Mouse (Mus musculus) gastrocnemius, adult 2 months (tissue): ENCODE results near the gene Tab2. TPM values are rescaled to one million over a fixed set of nuclear protein-coding genes. Genes with fewer than 3 reads are reported as not detected.

Experiments
- DNase-seq: peaks from one replicate; pipeline ENCODE4 v3.0.0; 2022
- H3K27ac ChIP-seq: fragments of 200-600 bp; 2 replicates; pipeline ENCODE4 v1.8.1; 2022; ENCODE audit warnings: mild to moderate bottlenecking
- H3K4me3 ChIP-seq: fragments of 200-600 bp; 2 replicates; pipeline ENCODE4 v1.8.1; 2022; ENCODE audit warnings: mild to moderate bottlenecking, moderate library complexity
- CTCF ChIP-seq: fragments of 200-600 bp; IDR thresholded peaks from 2 replicates; pipeline ENCODE4 v1.8.1; 2022; ENCODE audit warnings: antibody characterized with exemption, mild to moderate bottlenecking, moderate library complexity
- intact Hi-C: fragments of 180-260 bp; cut with DNase I; formaldehyde crosslinking; loops from one replicate; pipeline ENCODE4 v1.15.1; 2025
- total RNA-seq, 2 experiments: library from RNA; stranded (reverse); gene quantifications; 2 replicates each; pipeline ENCODE4 v1.2.3; 2021

Gene Tab2
- total RNA-seq, 2 experiments from 2014 or later = 96.2 to 100 TPM

- Histone ChIP-seq H3K27ac (no peak overlapping the region), H3K4me3 (no peak overlapping the region)
- no peak for TF ChIP-seq CTCF
- intact Hi-C loops = no loop called here
- DNase-seq = no peak
Observed at GRCm38 (mm10) chr10:7874194-7874593, 81.8 kb downstream of the Tab2 start.

GRCm38 (mm10) chr10:7871381-7872020 lies 84.5 kb downstream of the Tab2 start:
- no peak for TF ChIP-seq CTCF
- Histone ChIP-seq H3K27ac (no peak overlapping the region), H3K4me3 (no peak overlapping the region)
- intact Hi-C loops = no loop called here
- DNase-seq = no peak

- peak; percentile 61 for DNase-seq
- peak overlapping the region; percentile 30; the same call in 1 of the 2 replicates for H3K4me3 ChIP-seq
- no peak overlapping the region for H3K27ac ChIP-seq
- TF ChIP-seq CTCF = peak; percentile 58
- intact Hi-C loops = no loop called here
Observed at GRCm38 (mm10) chr10:7870571-7871315, 85.3 kb downstream of the Tab2 start.

GRCm38 (mm10) chr10:7869746-7870145 lies 86.3 kb downstream of the Tab2 start:
- TF ChIP-seq CTCF = no peak
- DNase-seq = no peak
- intact Hi-C loops = no loop called here
- H3K4me3 ChIP-seq = no peak overlapping the region
- H3K27ac ChIP-seq = no peak overlapping the region

- Histone ChIP-seq H3K27ac (no peak overlapping the region), H3K4me3 (peak overlapping the region; percentile 67)
- intact Hi-C loops = no loop called here
- DNase-seq = no peak
- no peak for TF ChIP-seq CTCF
Observed at GRCm38 (mm10) chr10:7867666-7868030, 88.4 kb downstream of the Tab2 start.

GRCm38 (mm10) chr10:7866762-7867665 lies 89.0 kb downstream of the Tab2 start:
- Histone ChIP-seq H3K4me3 (peak overlapping the region; percentile 67), H3K27ac (no peak overlapping the region)
- intact Hi-C loops = no loop called here
- TF ChIP-seq CTCF = peak; percentile 41
- DNase-seq = peak; percentile 70

GRCm38 (mm10) chr10:7864806-7865205 lies 91.2 kb downstream of the Tab2 start:
- no peak for DNase-seq
- Histone ChIP-seq H3K27ac (no peak overlapping the region), H3K4me3 (no peak overlapping the region)
- TF ChIP-seq CTCF = no peak
- intact Hi-C loops = no loop called here

- Histone ChIP-seq H3K4me3 (no peak overlapping the region), H3K27ac (no peak overlapping the region)
- DNase-seq = peak; percentile 44
- intact Hi-C loops = no loop called here
- no peak for TF ChIP-seq CTCF
Observed at GRCm38 (mm10) chr10:7864184-7864583, 91.8 kb downstream of the Tab2 start.

GRCm38 (mm10) chr10:7863411-7863810 lies 92.6 kb downstream of the Tab2 start:
- no peak for DNase-seq
- intact Hi-C loops = no loop called here
- H3K27ac ChIP-seq = no peak overlapping the region
- H3K4me3 ChIP-seq = no peak overlapping the region
- TF ChIP-seq CTCF = no peak

GRCm38 (mm10) chr10:7861937-7862657 lies 93.9 kb downstream of the Tab2 start:
- DNase-seq = no peak
- H3K4me3 ChIP-seq = no peak overlapping the region
- TF ChIP-seq CTCF = no peak
- H3K27ac ChIP-seq = no peak overlapping the region
- intact Hi-C loops = no loop called here

- no peak overlapping the region for H3K4me3 ChIP-seq
- no peak for DNase-seq
- intact Hi-C loops = no loop called here
Observed at GRCm38 (mm10) chr10:7861259-7861936, 94.6 kb downstream of the Tab2 start.

GRCm38 (mm10) chr10:7860494-7860893 lies 95.5 kb downstream of the Tab2 start:
- H3K4me3 ChIP-seq = no peak overlapping the region
- no peak for DNase-seq
- no peak overlapping the region for H3K27ac ChIP-seq
- intact Hi-C loops = no loop called here
- TF ChIP-seq CTCF = no peak

More at GRCm38 (mm10) chr10:7861259-7861936, 94.6 kb downstream of the Tab2 start:
- no peak for TF ChIP-seq CTCF
- no peak overlapping the region for H3K27ac ChIP-seq

Other genes with a start within 250 kb of the Tab2 start
- 10 to 100 TPM; 11.2 to 14.0 TPM for gene Katna1, start 230.2 kb downstream of the Tab2 start, total RNA-seq
- 100 to 1,000 TPM in 1 of 2 experiments, 10 to 100 TPM in 1; 97.7 to 111 TPM for gene Ginm1, start 163.4 kb downstream of the Tab2 start, total RNA-seq
- gene Ppil4, start 163.3 kb downstream of the Tab2 start, total RNA-seq = 10 to 100 TPM; 11.9 to 13.8 TPM
- under 1 TPM in 1 of 2 experiments, not detected in 1; 0.08 TPM for gene Zc3h12d, start 123.8 kb downstream of the Tab2 start, total RNA-seq